8 mouse cellular contexts compared by ENCODE assay signal in the genomic region with DNA sequence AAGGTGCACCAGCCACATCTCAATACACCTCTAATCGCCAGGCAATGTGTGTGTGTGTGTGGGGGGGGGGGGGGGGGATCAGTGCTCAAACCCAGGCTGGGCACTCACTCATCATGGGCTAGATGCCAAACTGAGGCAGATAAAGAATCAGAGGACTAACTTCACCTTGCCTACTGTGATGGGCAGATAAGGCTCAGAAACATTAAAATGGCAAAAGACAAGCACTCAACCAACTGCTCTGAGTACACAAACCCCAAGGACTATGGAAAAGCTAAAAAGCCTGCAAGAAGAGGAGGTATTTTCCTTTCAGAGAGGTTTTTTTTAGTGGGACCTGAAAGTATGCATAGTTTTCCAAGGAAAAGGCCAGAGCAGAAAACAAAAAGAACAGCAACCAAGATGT. TPM values are rescaled to one million over a fixed set of nuclear protein-coding genes. Genes with fewer than 3 reads are reported as not detected.
DNase-seq lines count a peak whose midpoint lies in the region; ATAC-seq and TF ChIP-seq lines count a peak whose summit lies in the region.

No protein-coding gene starts in this region.

- no peak for ATAC-seq in heart, postnatal 0 days (ENCODE audit: insufficient read depth, low read depth)
- ATAC-seq in hindbrain, embryonic 11.5 days (ENCODE audit: low FRiP score) = no peak
- no peak for ATAC-seq in midbrain, embryonic 11.5 days (ENCODE audit: low FRiP score)
- no peak for ATAC-seq in CD4-positive, CD25-positive, alpha-beta regulatory T cell, adult 4 months

- no peak for DNase-seq in heart, postnatal 0 days (ENCODE audit: low spot score)
- DNase-seq in heart, adult 11 months = no peak
- DNase-seq in hindbrain, embryonic 11.5 days (ENCODE audit: low spot score) = no peak
- DNase-seq in midbrain, embryonic 11.5 days (ENCODE audit: low spot score, missing footprints) = no peak
- DNase-seq in thymus, postnatal 4 days = no peak
- no peak for DNase-seq in layer of hippocampus, adult 18-20 months (ENCODE audit: low spot score in 2 of 2)

- H3K9me3 ChIP-seq in heart, postnatal 0 days (replicated peaks; ENCODE audit: control insufficient read depth, low read length) = no peaks in the 10 kb centered on the region
- H3K9me3 ChIP-seq in hindbrain, embryonic 11.5 days (ENCODE audit: control insufficient read depth, low read length) = no peaks in the 10 kb centered on the region
- H3K9me3 ChIP-seq in midbrain, embryonic 11.5 days (ENCODE audit: control insufficient read depth, low read length) = no peaks in the 10 kb centered on the region

- H3K9ac ChIP-seq in heart, postnatal 0 days (replicated peaks; ENCODE audit: low read depth, low read length) = peak overlapping the region; percentile 99
- peak overlapping the region; percentile 97 for H3K9ac ChIP-seq in hindbrain, embryonic 11.5 days (ENCODE audit: low read depth, low read length)
- peak overlapping the region; percentile 95 for H3K9ac ChIP-seq in midbrain, embryonic 11.5 days (ENCODE audit: low read length)

- H3K4me3 ChIP-seq in heart, postnatal 0 days (ENCODE audit: low read depth, low read length) = peak overlapping the region; percentile 94
- peak overlapping the region; percentile 92 for H3K4me3 ChIP-seq in bone marrow, adult 2 months (replicated peaks; ENCODE audit: control insufficient read depth, low read depth, low read length)
- H3K4me3 ChIP-seq in hindbrain, embryonic 11.5 days (ENCODE audit: low read depth, low read length) = peak overlapping the region; percentile 98
- H3K4me3 ChIP-seq in midbrain, embryonic 11.5 days (ENCODE audit: low read depth, low read length) = peak overlapping the region; percentile 96

- H3K36me3 ChIP-seq in heart, postnatal 0 days (replicated peaks; ENCODE audit: control insufficient read depth, insufficient read depth, low read length) = no peaks in the 10 kb centered on the region
- H3K36me3 ChIP-seq in hindbrain, embryonic 11.5 days (ENCODE audit: control insufficient read depth, insufficient read depth, low read length) = no peaks in the 10 kb centered on the region
- H3K36me3 ChIP-seq in midbrain, embryonic 11.5 days (ENCODE audit: control insufficient read depth, insufficient read depth, low read length) = no peaks in the 10 kb centered on the region

- TF ChIP-seq CTCF in heart, postnatal 0 days (IDR thresholded peaks at IDR 0.05; ENCODE audit: low read depth) = no peak
- no peak for TF ChIP-seq CTCF in bone marrow, adult 2 months (IDR thresholded peaks at IDR 0.05; ENCODE audit: control insufficient read depth, insufficient read depth, low read length)

- WGBS in heart, postnatal 0 days = 9% methylated on average over 1 of the region's 1 CpGs
- WGBS in bone marrow, adult 2 months = 33% methylated on average over 1 of the region's 1 CpGs
- no CpG with 5 or more reads among the region's 1 CpGs for WGBS in hindbrain, embryonic 11.5 days
- 56% methylated on average over 1 of the region's 1 CpGs for WGBS in midbrain, embryonic 11.5 days

- H3K4me1 ChIP-seq in heart, postnatal 0 days (ENCODE audit: control insufficient read depth, insufficient read depth) = peaks cover 16% of the 10 kb centered on the region
- peaks cover 1% of the 10 kb centered on the region for H3K4me1 ChIP-seq in bone marrow, adult 2 months (ENCODE audit: control insufficient read depth, insufficient read depth, low read length)
- no peaks in the 10 kb centered on the region for H3K4me1 ChIP-seq in hindbrain, embryonic 11.5 days (replicated peaks; ENCODE audit: control insufficient read depth, insufficient read depth, low read length)
- H3K4me1 ChIP-seq in midbrain, embryonic 11.5 days (ENCODE audit: control insufficient read depth, insufficient read depth, low read length) = peaks cover 13% of the 10 kb centered on the region

- H3K27ac ChIP-seq in heart, postnatal 0 days (ENCODE audit: low read depth) = peak overlapping the region; percentile 93
- no peak overlapping the region for H3K27ac ChIP-seq in bone marrow, adult 2 months (ENCODE audit: control insufficient read depth, insufficient read depth, low read depth, low read length, poor library complexity)
- H3K27ac ChIP-seq in hindbrain, embryonic 11.5 days (ENCODE audit: low read depth, low read length) = no peak overlapping the region
- no peak overlapping the region for H3K27ac ChIP-seq in midbrain, embryonic 11.5 days (ENCODE audit: low read depth, low read length)

- H3K27me3 ChIP-seq in heart, postnatal 0 days (ENCODE audit: control insufficient read depth, insufficient read depth, low read length) = no peaks in the 10 kb centered on the region
- H3K27me3 ChIP-seq in hindbrain, embryonic 11.5 days (ENCODE audit: control insufficient read depth, insufficient read depth, low read length) = no peaks in the 10 kb centered on the region
- H3K27me3 ChIP-seq in midbrain, embryonic 11.5 days (ENCODE audit: control insufficient read depth, insufficient read depth, low read length) = no peaks in the 10 kb centered on the region

- TF ChIP-seq POLR2A in bone marrow, adult 2 months (IDR thresholded peaks at IDR 0.05; ENCODE audit: borderline replicate concordance, control insufficient read depth, low read depth, low read length) = no peak

- H3K4me2 ChIP-seq in heart, postnatal 0 days (ENCODE audit: low read depth, low read length) = peak overlapping the region; percentile 94
- H3K4me2 ChIP-seq in hindbrain, embryonic 11.5 days (replicated peaks; ENCODE audit: low read depth, low read length) = peak overlapping the region; percentile 69
- peak overlapping the region; percentile 84 for H3K4me2 ChIP-seq in midbrain, embryonic 11.5 days

- TF ChIP-seq EP300 in heart, postnatal 0 days (IDR thresholded peaks at IDR 0.05; ENCODE audit: low read depth) = no peak

RNA-seq across cellular contexts. Expression of gene Xpo6, which starts 1.4 kb away (rescaled TPM):
- 52.9 and 78.8 TPM in 2 replicates for total RNA-seq in heart, postnatal 0 days (2014; rRNA removed; ENCODE audit: low replicate concordance)
- 12.3 and 14.2 TPM in 2 replicates for polyA plus RNA-seq in heart, postnatal 0 days (2015; fragmentation: Nextera tagmentation; extraction: Ambion mirVana)
- 55.6 and 96.0 TPM in 2 replicates for polyA plus RNA-seq in bone marrow, adult 2 months (2011; ENCODE audit: insufficient read depth, insufficient read length, low replicate concordance, missing spikeins)
- 57.8 and 69.4 TPM in 2 replicates for polyA plus RNA-seq in hindbrain, embryonic 11.5 days (2014; fragmentation: Nextera tagmentation; extraction: Ambion mirVana)
- 56.2 TPM in 2 replicates for polyA plus RNA-seq in midbrain, embryonic 11.5 days (2014; fragmentation: Nextera tagmentation; extraction: Ambion mirVana)
- total RNA-seq in layer of hippocampus, adult 18-20 months (2021) = 10 to 100 TPM; 91.2 to 92.6 TPM
- 100 to 1,000 TPM; 117 to 126 TPM for polyA plus RNA-seq in CD4-positive, CD25-positive, alpha-beta regulatory T cell, adult 4 months (2017; shearing (Covaris generic))
